Mouse (Mus musculus): ENCODE results near the gene Taf15.

Taf15 gene

GRCm38 (mm10) chr11:83472324-83473234 is at the start of gene Taf15:
Gene Taf15 (plus strand): TSS chr11:83473086.
- peak; percentile 99 for DNase-seq (ENCODE audit: low read depth)

GRCm38 (mm10) chr11:83424681-83425080 is 48.2 kb upstream of the Taf15 start:
- DNase-seq (ENCODE audit: low read depth) = peak; percentile 52

GRCm38 (mm10) chr11:83426964-83427363 is 45.9 kb upstream of the Taf15 start:
- DNase-seq (ENCODE audit: low read depth) = no peak

GRCm38 (mm10) chr11:83429355-83429754 is 43.5 kb upstream of the Taf15 start, which contains the start of gene Gas2l2:
Gene Gas2l2 (minus strand): TSS chr11:83429455.
- DNase-seq (ENCODE audit: low read depth) = no peak

GRCm38 (mm10) chr11:83432533-83432932 is 40.4 kb upstream of the Taf15 start:
- DNase-seq (ENCODE audit: low read depth) = no peak

- DNase-seq (ENCODE audit: low read depth) = no peak
These were observed 35.5 kb upstream of the Taf15 start, which contains the start of gene 1700020L24Rik for GRCm38 (mm10) chr11:83437377-83437776. Gene 1700020L24Rik (plus strand): TSS chr11:83437677.

GRCm38 (mm10) chr11:83439426-83440060 is 33.3 kb upstream of the Taf15 start:
- DNase-seq (ENCODE audit: low read depth) = no peak

GRCm38 (mm10) chr11:83440081-83441064 is 32.5 kb upstream of the Taf15 start:
- peak; percentile 91 for DNase-seq (ENCODE audit: low read depth)

- DNase-seq (ENCODE audit: low read depth) = no peak
These were observed 31.7 kb upstream of the Taf15 start for GRCm38 (mm10) chr11:83441235-83441634.

- peak; percentile 55 for DNase-seq (ENCODE audit: low read depth)
These were observed 30.2 kb upstream of the Taf15 start for GRCm38 (mm10) chr11:83442596-83443267.

- DNase-seq (ENCODE audit: low read depth) = no peak
These were observed 29.1 kb upstream of the Taf15 start for GRCm38 (mm10) chr11:83443824-83444223.

- DNase-seq (ENCODE audit: low read depth) = no peak
These were observed 27.9 kb upstream of the Taf15 start for GRCm38 (mm10) chr11:83445001-83445400.

GRCm38 (mm10) chr11:83447612-83448011 is 25.3 kb upstream of the Taf15 start:
- DNase-seq (ENCODE audit: low read depth) = no peak

GRCm38 (mm10) chr11:83448021-83448926 is 24.6 kb upstream of the Taf15 start:
- DNase-seq (ENCODE audit: low read depth) = no peak

- DNase-seq (ENCODE audit: low read depth) = no peak
These were observed 24.0 kb upstream of the Taf15 start for GRCm38 (mm10) chr11:83448927-83449236.

GRCm38 (mm10) chr11:83449298-83449697 is 23.6 kb upstream of the Taf15 start:
- DNase-seq (ENCODE audit: low read depth) = no peak

GRCm38 (mm10) chr11:83450550-83450949 is 22.3 kb upstream of the Taf15 start:
- no peak for DNase-seq (ENCODE audit: low read depth)

- no peak for DNase-seq (ENCODE audit: low read depth)
These were observed 21.6 kb upstream of the Taf15 start for GRCm38 (mm10) chr11:83451281-83451680.

- no peak for DNase-seq (ENCODE audit: low read depth)
These were observed 18.3 kb upstream of the Taf15 start for GRCm38 (mm10) chr11:83454548-83454947.

- DNase-seq (ENCODE audit: low read depth) = no peak
These were observed 17.3 kb upstream of the Taf15 start for GRCm38 (mm10) chr11:83455608-83456007.
